Mouse (Mus musculus) G1E-ER4 (cell line): Measurements from ENCODE around the gene Ncoa6. TPM values are rescaled to one million over a fixed set of nuclear protein-coding genes. Genes with fewer than 3 reads are reported as not detected.

Experiments
- GATA1 ChIP-seq: IDR thresholded peaks from one replicate; pipeline ENCODE4 v1.8.0; 2012; ENCODE audit warnings: low read length, inconsistent platforms
- polyA plus RNA-seq: library from polyadenylated mRNA; stranded (reverse); fragments of >175 nt; gene quantifications from 2 replicates; pipeline ENCODE4 v1.2.3, GENCODE M21; 2012

Gene Ncoa6
- polyA plus RNA-seq: 46.6 and 70.2 TPM in 2 replicates

DNA sequence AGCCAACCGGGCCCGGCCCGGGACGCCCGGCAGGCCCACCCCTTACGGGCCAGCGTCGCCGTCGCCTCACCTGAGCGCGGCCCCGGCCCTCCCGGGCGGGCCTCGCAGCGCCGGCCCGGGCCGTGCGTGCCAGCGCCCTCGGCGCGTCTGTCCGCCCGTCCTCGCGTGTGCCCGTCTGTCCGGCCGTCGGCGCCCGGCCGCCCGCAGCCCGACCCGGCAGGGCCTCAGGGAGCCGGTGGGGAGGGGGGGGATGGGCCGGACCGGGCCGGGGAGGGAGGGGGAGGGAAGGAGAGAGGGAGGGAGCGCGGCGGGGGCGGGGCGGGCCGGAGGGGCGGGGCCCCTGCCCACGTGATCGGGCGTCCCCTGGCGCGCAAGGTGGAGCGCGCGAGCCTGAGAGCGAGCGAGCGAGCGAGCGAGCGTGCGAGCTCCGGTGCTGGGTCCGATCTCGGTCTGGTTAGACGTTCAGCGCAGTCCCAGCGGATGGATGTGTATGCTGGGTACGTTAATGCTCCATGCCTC, at the start of gene Ncoa6:
TSS of gene Ncoa6 (minus strand) at position 325 of the 519 bp plus-strand sequence.
- no peak for TF ChIP-seq GATA1

DNA sequence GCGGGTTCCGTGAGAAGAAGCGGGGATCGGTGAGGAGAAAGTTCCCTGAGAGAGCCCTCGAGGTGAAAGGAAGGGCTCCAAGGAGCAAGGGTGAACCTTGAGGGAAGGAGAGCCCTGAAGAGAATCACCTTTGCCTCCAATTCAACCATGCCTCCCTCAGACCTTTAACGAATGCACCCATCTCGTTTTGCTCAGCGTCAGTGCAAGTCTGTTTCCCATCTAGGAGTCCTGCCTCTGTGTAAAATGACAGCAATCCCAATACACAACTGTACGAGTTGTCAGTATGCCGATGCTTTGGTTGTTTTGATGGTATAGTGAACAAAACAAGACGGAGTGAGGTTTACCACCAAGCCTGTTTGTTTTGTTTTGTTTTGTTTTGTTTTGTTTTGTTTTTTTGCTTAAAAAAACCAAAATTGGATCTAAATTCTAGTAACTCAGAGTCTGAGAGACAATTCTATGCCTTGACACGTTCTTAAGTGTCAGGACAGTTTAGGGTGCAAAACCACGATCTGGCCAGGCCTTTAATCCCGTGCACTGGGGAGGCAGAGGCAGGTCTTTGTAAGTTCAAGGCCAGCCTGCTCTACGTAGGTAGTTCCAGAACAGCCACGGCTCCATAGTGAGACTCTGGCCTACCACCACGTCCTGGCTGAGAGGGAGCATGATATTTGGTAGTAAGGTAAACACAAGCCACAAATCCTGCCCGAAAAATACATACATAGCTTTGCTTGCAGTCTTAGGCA, 45.0 kb upstream of the Ncoa6 start:
- TF ChIP-seq GATA1: no peak

DNA sequence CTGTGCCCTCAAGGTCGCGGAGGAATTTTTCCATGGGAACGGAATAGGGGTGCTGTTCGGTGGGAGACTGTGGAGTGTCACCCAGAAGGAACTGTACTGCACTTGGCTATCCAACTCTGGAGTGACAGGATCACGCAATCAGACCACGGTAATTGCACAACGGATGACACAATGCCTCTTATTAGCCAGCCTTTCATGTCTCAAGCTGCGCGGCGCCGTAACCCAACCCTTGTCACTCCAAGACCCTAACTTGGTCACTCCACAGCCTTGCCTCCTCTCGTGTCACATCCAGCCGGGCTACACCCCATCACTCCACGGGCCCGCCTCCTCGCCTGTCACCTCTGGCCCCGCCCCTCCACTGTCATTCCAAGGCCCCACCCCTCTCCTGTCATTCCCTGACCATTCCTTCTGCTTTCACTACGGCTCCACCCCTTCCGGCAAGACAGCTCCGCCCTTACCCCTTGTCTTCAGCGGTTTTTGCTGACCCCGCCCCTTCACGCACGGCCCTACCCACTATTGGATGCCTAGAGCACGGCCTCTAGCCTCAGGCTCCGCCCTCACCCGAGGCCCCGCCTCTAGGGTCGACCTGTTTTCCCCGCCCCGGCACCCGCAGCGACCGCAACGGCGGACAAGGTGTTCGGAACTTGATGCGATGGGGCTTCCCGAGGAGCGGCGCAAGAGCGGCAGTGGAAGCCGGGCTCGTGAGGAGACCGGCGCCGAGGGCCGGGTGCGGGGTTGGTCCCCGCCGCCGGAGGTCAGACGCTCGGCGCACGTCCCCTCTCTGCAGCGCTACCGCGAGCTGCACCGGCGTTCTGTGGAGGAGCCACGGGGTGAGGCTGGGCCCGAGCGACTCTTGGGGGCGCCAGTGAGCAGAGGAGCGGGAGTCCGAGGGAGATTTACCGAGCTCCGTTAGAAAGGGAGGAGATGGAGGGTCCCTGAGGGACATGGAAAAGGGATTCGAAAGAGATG, 44.0 kb upstream of the Ncoa6 start, which contains the start of the genes Acss2 and Ggt7:
TSS of gene Acss2 (plus strand) at position 494 of the 969 bp plus-strand sequence.
TSS of gene Ggt7 (minus strand) at position 783 of the 969 bp plus-strand sequence.
- no peak for TF ChIP-seq GATA1

DNA sequence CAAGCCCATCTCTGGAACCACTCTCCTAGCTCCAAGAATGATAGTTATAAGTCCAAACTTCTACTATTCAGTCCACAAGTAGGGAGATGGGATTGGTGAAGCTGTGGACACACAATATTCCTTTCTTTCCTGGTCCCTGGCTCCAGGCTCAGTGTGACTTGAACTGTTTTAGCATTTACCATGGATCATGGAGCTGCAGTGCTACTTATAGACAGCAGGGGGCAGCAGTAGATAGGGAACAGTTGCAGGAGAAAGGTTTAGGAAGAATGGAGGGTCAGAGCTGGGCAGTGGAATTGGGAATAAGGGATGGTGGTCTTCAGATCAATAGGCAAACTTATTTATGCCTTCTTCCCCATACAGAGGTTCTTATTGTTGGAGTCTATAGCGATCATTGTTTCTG, 42.2 kb upstream of the Ncoa6 start:
- TF ChIP-seq GATA1: no peak

DNA sequence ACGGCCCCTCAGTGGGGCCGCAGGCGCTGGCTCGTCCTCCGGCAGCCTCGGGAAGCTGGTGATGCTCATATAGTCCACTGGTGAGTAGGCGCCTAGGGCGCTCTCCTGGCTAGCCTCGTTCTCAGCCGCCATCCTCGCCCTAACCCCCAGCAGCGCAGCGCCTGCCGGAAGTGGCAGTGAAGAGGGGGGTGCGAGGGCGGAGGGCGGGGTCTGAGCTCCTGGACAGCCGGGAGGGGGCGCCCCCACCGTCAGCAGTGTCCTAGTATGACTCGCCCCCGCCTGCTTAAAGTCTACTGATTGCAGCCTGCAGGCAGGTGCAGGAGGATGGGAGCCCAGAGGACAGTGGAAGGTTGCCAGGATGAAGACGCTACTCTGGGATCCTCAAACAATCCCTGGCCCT, 41.0 kb upstream of the Ncoa6 start:
- TF ChIP-seq GATA1: no peak

DNA sequence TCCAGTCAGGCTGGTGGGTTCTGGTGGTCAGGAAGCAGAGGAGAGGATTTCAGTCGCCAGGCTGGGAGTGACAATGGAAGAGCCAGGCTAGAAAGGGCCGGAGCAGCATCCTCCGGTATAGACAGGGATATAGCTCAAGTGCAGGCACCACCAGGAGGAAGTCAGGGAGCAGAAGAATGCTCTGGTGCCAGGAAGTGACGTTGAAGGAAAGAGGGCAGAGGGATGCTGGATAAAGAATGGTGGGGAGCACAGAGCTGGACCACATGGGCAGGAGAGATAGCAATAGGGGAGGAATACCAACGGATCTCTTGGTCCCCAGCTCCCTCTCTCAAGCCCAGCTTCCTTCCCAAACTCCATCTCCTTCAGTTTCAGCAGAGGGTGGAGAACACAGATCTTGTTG, 39.8 kb upstream of the Ncoa6 start:
- TF ChIP-seq GATA1: no peak

DNA sequence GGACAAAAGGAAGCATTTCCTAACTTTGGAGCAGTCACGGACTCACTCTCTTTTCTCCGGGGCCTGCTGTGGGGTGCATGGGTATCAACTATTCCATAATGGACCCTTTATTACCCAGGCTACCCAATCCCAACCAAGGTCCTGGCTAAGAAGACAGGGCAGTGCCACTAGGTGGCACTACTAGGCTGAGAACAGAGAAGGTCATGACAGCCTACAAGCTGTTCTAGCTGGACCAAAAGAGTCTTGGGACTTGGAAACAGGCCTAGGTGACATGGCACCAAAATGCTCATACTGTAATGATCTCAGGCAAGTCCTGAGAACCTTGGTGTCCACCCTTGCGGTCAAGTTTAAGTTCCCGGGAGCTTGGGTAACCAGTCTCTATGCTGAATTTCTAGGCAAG, 38.8 kb upstream of the Ncoa6 start:
- TF ChIP-seq GATA1: no peak

DNA sequence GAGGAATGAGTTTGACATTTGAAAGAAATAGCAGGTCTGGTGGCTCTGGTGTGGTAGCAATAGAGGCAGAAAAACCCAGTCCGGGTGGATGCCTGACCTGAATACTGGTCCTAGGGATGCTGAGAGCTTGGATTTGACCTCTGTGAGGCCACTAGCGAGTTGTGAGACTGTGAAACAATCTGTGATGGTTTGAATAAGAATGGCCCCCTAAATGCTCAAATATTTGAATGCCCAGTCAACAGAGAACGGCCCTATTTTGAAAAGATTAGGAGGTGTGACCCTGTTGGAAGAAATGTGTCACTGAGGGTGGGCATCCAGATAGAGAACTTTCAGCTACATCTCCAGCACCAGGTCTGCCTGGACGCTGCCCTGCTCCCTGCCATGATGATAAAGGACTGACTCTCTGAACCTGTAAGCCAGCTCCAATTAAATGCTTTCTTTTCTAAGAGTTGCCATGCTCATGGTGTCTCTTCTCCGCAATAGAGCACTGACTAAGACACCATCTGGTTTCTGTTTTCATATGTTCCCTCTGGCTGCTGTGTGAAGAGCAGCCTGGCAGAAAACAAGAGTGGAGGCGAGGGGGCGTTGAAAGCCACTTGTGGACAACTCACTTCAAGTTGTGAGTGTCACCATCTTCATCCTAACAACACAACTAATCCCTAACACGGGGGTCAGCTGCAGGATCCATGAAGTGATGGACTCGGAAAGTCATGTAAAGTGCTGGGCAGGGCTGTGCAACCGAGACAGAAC, 34.2 kb upstream of the Ncoa6 start:
- TF ChIP-seq GATA1: no peak

DNA sequence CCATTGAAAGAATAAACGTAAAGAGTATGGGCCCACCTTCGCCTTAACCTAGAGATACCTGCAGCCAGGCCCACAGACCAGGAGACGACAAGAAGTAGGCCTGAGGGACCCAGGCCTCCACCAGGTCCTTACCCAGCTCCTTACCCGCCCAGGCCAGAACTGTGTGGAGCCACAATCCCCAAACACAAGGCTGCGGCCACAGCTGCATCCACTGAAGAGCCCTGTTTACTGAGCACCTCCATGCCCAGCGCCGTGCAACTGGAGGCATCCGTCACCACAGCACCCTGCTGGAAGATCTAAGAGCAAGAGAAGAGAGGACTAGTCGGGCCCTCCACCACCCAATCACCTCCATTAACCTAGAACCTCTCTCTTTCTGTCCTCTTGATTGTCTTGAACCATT, 32.1 kb upstream of the Ncoa6 start:
- TF ChIP-seq GATA1: no peak

DNA sequence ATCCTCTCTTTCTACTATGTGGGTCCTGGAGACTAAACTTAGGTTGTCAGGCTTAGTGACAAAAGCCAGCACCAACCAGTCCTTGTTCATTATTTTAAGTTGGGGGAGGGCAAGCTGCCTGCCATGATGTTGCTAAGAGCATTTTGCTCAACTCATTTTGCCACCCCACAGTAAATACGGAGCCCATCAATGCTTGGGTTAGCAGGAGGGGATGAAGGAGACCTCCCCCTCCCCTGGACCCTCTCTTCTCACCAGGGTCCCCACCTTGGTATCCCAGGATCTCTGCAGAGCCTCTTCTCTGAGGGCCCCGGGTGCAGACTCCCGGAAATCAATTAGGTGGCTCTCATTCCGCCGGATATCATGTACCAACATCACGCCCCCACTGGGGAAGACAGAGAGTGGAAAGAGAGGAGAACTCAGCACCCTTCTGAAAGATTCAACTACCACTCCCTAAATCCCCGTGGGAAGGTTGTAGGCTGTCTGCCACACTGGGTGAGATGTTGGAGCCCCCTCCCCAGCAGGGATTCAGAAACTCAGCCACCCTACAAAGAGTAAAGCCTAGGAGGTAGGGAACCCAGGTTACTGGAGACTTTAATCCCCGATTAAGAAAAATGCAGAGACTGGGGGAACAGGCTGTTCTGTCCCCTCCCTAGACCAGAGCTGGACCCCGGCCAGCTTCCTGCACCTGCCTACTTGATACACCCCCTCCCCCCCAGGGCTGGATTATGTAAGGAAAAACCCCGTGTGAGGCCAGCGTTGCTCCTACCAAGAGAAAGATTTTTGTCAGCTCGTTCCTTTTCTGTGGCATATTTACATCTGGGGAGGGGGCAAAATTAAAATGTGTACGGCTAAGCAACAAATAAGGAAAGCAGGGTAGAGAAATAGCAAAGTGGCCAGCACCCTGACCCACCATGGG, 31.0 kb upstream of the Ncoa6 start:
- no peak for TF ChIP-seq GATA1

DNA sequence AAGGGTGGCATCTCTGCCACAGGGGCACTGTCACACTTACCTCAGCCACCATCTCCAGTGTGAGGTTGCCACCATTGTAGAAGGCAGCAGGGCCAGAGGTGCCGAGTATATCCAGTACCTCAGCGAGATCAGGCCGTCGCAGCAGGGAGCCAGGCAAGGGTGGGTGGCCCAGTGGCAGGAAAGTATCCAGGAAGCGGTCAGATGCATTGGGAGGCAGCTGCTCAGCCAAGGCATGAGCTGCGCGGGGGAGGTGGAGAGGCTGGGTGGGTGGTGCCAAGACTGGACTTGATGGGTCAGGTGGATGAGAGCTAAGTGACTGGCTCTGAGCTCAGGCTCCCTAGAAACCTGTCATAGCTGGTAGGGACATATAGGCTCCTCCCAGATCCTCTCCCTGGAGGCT, 28.9 kb upstream of the Ncoa6 start:
- TF ChIP-seq GATA1: no peak

DNA sequence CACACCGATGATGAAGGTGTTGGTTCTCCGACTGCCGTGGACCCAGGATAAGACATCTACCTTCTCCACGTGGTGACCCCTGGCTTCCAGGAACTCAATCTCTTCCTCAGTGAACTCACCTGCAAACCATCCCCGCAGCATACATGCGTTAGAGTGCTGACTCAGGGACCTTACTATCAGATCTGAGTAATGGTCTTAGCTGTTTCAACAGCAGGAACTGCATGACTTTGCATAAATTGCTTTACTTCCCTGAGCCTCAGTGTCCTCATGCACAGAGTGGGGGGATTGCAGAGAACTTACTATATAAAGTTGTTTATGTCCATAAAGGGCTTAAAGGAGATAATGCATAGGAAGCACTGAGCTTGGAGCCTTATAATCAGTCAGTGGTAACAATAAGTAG, 17.3 kb upstream of the Ncoa6 start:
- TF ChIP-seq GATA1: no peak

DNA sequence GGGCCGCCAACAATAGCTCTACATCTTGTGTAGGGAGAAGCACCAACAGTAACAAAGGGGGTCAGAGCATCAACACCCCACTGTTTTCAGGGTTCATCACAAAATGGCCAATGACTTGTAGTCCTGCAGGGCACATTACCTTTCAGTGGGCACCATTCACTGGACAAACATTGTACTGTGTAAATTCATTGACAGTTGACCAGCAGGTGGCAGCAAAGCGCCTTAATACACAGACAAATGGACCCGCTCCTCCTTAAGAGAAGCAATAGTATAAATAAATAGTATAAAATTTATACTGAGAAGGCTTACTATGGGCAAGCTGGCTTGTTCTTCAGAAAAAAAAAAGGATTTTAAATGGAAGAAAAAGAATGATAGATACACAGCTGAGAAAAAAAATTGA, 8.3 kb upstream of the Ncoa6 start:
- no peak for TF ChIP-seq GATA1

DNA sequence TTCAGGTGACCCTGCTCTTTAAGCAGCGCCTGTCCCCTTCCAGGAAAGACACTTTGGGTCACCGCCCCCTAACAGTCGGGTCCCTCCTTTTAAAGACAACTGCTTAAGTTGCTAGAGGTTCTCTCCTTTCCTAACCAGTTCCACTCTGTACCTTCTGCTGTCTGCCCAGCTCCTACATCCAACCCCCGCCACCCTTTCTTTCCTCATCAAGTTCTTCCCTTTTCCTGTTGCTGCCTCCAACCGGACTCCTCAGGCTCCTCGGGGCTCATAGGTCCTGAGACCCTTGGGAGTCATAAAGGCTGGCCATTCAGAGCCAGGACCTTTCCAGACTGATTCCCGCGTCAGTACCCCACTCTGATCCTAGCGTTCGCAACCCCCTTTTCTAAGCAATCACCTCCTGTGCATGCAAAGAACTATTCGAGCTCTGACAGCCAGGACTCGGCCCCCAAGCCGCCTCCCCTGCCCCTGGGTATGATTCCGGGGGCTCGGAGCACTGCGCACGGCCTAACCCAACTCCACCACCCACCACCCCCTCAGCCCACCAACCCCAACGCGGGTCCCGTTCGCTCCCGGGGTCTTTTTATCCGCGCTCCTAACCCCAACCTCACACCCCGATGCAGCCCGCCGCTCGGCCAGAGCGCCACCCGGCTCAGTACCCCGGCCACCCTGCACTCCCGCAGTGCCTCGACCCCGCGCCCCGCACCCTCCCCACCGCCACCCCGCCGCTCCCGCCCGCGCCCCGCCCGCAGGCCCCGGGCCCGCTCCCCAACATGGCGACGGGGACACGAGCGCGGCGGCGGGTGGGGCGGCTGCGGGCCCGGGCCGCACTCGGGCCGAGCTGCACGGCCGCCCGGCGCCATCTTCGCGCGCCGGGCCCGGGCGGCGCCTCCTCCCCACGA, 774 bp downstream of the Ncoa6 start:
- TF ChIP-seq GATA1: no peak
